Mouse (Mus musculus) sigmoid colon, adult 10 weeks (tissue): ENCODE measurements around the gene Tgfbi. TPM values are rescaled to one million over a fixed set of nuclear protein-coding genes. Genes with fewer than 3 reads are reported as not detected.

Experiments
- polyA plus RNA-seq: library from polyadenylated mRNA; stranded (reverse); fragments of 350-450 nt; fragmentation: Illumina TruSeq; extraction: RNeasy Lipid Tissue Mini Kit (QIAGEN cat#74804); gene quantifications from one replicate; pipeline ENCODE4 v1.2.3, GENCODE M21; 2014; ENCODE audit warnings: low read depth, low replicate concordance

The Tgfbi gene
- polyA plus RNA-seq, result 20.5 TPM

DNA sequence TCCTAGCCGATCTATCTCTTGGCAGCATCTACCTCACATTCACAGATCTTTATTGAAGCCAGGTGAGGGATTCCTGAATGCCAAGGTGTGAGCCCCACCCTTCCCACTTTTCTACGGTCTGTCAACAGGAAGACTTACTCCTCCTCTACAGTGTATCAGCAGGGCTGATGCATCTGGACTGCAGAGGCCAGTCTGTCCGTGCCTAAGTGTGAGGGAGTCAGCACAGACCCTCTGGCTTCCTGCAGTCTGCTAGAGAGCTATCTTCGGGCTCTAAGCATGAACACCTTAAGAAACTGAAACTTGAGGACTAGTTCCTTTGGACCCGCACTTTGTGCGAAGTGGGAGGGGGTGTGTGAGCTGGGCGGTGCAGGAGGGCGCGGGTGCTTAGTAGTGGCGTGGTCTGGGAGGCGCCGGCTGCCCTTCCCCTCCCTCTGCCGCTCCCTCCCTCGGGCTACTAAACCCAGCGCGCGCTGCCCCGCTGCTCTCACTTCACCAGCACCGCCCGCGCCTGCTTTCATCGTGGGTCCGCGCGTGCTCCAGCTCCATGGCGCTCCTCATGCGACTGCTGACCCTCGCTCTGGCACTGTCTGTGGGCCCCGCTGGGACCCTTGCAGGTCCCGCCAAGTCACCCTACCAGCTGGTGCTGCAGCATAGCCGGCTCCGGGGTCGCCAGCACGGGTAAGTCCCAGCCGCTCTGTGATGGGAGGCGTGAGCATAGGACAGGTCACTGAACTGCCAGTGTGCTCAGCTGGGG, at the start of gene Tgfbi:
Gene Tgfbi (plus strand): TSS at position 421 of the 754 bp plus-strand sequence.

Other genes with a start within 250 kb of the Tgfbi start
- not detected for gene Gm3045, start 182.9 kb upstream of the Tgfbi start, polyA plus RNA-seq
- 0.19 TPM for gene Slc25a48, start 171.2 kb upstream of the Tgfbi start, polyA plus RNA-seq
- gene Il9, start 127.3 kb upstream of the Tgfbi start, polyA plus RNA-seq, result not detected
- gene Fbxl21, start 87.1 kb upstream of the Tgfbi start, polyA plus RNA-seq, result 1.7 TPM
- not detected for gene Lect2, start 61.0 kb upstream of the Tgfbi start, polyA plus RNA-seq
- 50.3 TPM for gene Smad5, start 93.5 kb downstream of the Tgfbi start, polyA plus RNA-seq
- gene Gm45623, start 144.3 kb downstream of the Tgfbi start, polyA plus RNA-seq, result not detected